Mouse (Mus musculus): ENCODE results near the gene Mterf2.

Gene Mterf2

GRCm38 (mm10) chr10:85127395-85128287 lies at the start of gene Mterf2:
Mterf2 (minus strand) TSS chr10:85128027.
- peak; percentile 99 for DNase-seq

GRCm38 (mm10) chr10:85176640-85177039 lies 48.8 kb upstream of the Mterf2 start:
- DNase-seq: no peak

- DNase-seq: no peak
These were observed 37.5 kb upstream of the Mterf2 start for GRCm38 (mm10) chr10:85165306-85165705.

GRCm38 (mm10) chr10:85164791-85165190 lies 37.0 kb upstream of the Mterf2 start:
- DNase-seq: no peak

GRCm38 (mm10) chr10:85161745-85162351 lies 34.0 kb upstream of the Mterf2 start:
- DNase-seq: peak; percentile 54

- DNase-seq: no peak
These were observed 32.3 kb upstream of the Mterf2 start for GRCm38 (mm10) chr10:85159989-85160619.

GRCm38 (mm10) chr10:85157451-85157850 lies 29.6 kb upstream of the Mterf2 start:
- DNase-seq: no peak

GRCm38 (mm10) chr10:85154195-85154594 lies 26.4 kb upstream of the Mterf2 start:
- DNase-seq: peak; percentile 54

- no peak for DNase-seq
These were observed 21.4 kb upstream of the Mterf2 start for GRCm38 (mm10) chr10:85149226-85149625.

- DNase-seq: peak; percentile 55
These were observed 18.5 kb upstream of the Mterf2 start for GRCm38 (mm10) chr10:85146282-85146681.

GRCm38 (mm10) chr10:85141465-85141864 lies 13.6 kb upstream of the Mterf2 start:
- DNase-seq: no peak

GRCm38 (mm10) chr10:85136573-85136972 lies 8.7 kb upstream of the Mterf2 start:
- DNase-seq: no peak

- no peak for DNase-seq
These were observed 626 bp upstream of the Mterf2 start for GRCm38 (mm10) chr10:85128453-85128852.

GRCm38 (mm10) chr10:85125184-85125583 lies 2.6 kb downstream of the Mterf2 start:
- no peak for DNase-seq

- no peak for DNase-seq
These were observed 13.4 kb downstream of the Mterf2 start for GRCm38 (mm10) chr10:85114409-85114808.

- DNase-seq: peak; percentile 53
These were observed 24.5 kb downstream of the Mterf2 start for GRCm38 (mm10) chr10:85103085-85103885.

GRCm38 (mm10) chr10:85102247-85103084 lies 25.4 kb downstream of the Mterf2 start, which contains the start of the genes Fhl4 and Tmem263:
Fhl4 (minus strand) TSS chr10:85102495.
Tmem263 (plus strand) TSS chr10:85102627.
- peak; percentile 80 for DNase-seq

GRCm38 (mm10) chr10:85101841-85102240 lies 26.0 kb downstream of the Mterf2 start:
- DNase-seq: peak; percentile 51

GRCm38 (mm10) chr10:85071605-85072152 lies 56.1 kb downstream of the Mterf2 start:
- no peak for DNase-seq

Data from cerebellum, adult 9-11 months (tissue).